Mouse (Mus musculus): Measurements from ENCODE around the gene Pbld2. TPM values are rescaled to one million over a fixed set of nuclear protein-coding genes. Genes with fewer than 3 reads are reported as not detected.
A peak's percentile ranks its signal among the peaks of the same experiment; 100 is the strongest.

The Pbld2 gene
- polyA plus RNA-seq, 1 experiment from 2014 or later = 4.7 TPM

DNA sequence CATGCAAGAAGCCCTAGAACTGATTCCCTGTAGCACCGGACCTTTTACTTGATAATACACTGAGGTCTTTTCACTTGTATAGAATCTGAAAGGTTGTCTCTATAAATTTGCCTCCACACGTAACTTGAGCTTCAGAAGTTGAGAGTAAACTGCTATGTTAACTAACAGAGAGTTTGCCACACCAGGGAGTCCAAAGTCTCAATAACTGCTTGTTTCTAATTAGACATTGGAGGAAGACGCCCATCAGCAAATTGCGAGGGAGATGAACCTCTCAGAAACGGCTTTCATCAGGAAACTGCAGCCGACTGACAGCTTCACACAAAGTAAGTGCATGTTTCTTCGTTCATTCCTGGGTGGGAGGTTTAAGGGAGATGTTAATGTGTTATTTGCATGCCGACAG is 41.4 kb downstream of the Pbld2 start:
- H3K4me3 ChIP-seq (replicated peaks) = no peak overlapping the region
- no peak overlapping the region for H3K27ac ChIP-seq
- no peak for ATAC-seq (ENCODE audit: insufficient read depth, low FRiP score, low read depth)
- no peak overlapping the region for H3K4me2 ChIP-seq
- 63% methylated on average over 8 of the region's 8 CpGs for WGBS
- H3K9ac ChIP-seq = no peak overlapping the region
- no peaks in the 10 kb centered on the region for H3K9me3 ChIP-seq
- no peaks in the 10 kb centered on the region for H3K27me3 ChIP-seq (replicated peaks)
- no peaks in the 10 kb centered on the region for H3K4me1 ChIP-seq
- H3K36me3 ChIP-seq = no peaks in the 10 kb centered on the region

- Histone ChIP-seq H3K9me3 (no peaks in the 10 kb centered on the region), H3K9ac (no peak overlapping the region), H3K27ac (no peak overlapping the region), H3K4me3 (replicated peaks) (no peak overlapping the region), H3K36me3 (no peaks in the 10 kb centered on the region), H3K4me2 (no peak overlapping the region), H3K27me3 (replicated peaks) (no peaks in the 10 kb centered on the region), H3K4me1 (no peaks in the 10 kb centered on the region)
- 7% methylated on average over 5 of the region's 5 CpGs for WGBS
- ATAC-seq (ENCODE audit: insufficient read depth, low FRiP score, low read depth) = peak; percentile 48; the same call in 1 of the 2 replicates
Measured at GRCm38 (mm10) chr10:63065988-63066387, 41.9 kb downstream of the Pbld2 start.

DNA sequence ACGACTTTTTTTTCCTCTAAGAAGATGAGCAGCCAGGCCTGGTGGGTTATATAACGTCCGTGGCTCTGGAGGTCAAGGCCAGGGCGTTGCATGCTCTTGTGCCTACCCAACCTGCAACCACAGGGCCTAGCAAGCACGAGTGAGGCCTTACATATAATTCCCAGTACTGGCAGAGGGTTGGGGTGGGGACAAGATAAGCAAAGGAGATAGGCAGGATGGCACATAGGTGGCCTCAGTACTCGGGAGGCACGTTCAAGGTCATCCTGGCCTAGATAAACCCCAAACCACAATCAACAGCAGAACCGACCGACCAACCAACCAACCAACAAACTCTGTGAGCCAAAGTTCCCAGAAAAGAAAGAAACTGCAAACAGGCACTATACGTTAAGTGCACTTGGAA is 62.2 kb downstream of the Pbld2 start:
- no peaks in the 10 kb centered on the region; the same call in 1 of the 2 replicates for H3K27me3 ChIP-seq (replicated peaks)
- 75% methylated on average over 10 of the region's 10 CpGs for WGBS
- H3K4me2 ChIP-seq = no peak overlapping the region
- no peak overlapping the region for H3K9ac ChIP-seq
- H3K9me3 ChIP-seq = no peaks in the 10 kb centered on the region
- no peak overlapping the region for H3K4me3 ChIP-seq (replicated peaks)
- H3K27ac ChIP-seq = no peak overlapping the region
- no peak for ATAC-seq (ENCODE audit: insufficient read depth, low FRiP score, low read depth)
- H3K4me1 ChIP-seq = peaks cover 6% of the 10 kb centered on the region; the same call in 1 of the 2 replicates
- H3K36me3 ChIP-seq = no peaks in the 10 kb centered on the region

DNA sequence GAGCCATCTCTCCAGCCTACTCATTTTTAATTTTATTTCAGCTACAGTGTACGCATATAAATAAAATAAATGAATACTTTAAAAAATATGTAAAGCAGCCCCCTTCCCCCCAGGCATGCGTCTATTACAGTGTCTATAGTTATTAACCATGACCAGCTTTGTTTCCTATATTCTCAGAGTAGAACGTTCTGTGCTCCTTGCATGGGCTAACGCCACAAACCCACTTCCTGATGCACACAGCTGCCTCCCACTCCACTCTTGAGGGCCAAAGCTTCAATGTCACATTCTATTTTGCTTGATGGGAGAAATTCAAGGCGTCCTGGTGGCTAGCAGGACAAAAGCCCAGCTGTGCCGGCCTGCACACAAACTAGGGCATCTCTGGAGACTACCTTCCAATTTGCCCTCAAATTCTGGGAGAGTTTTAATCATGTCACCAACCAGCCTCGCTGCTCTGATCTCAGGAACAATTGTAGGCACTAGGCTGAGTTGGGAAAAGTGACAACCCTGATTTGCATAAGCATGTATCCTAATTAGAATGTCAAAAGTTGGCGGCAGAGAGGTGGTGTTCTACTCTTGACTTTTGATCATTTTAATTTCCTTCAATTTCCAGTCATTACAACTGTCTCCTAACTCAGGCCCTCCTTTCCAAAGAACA is 65.1 kb downstream of the Pbld2 start:
- Histone ChIP-seq H3K9ac (no peak overlapping the region), H3K4me2 (peak overlapping the region; percentile 55), H3K4me1 (peaks cover 6% of the 10 kb centered on the region; the same call in 1 of the 2 replicates), H3K27me3 (replicated peaks) (no peaks in the 10 kb centered on the region; the same call in 1 of the 2 replicates), H3K9me3 (no peaks in the 10 kb centered on the region), H3K4me3 (replicated peaks) (no peak overlapping the region), H3K36me3 (no peaks in the 10 kb centered on the region), H3K27ac (no peak overlapping the region)
- no peak for ATAC-seq (ENCODE audit: insufficient read depth, low FRiP score, low read depth)
- 52% methylated on average over 8 of the region's 8 CpGs for WGBS

DNA sequence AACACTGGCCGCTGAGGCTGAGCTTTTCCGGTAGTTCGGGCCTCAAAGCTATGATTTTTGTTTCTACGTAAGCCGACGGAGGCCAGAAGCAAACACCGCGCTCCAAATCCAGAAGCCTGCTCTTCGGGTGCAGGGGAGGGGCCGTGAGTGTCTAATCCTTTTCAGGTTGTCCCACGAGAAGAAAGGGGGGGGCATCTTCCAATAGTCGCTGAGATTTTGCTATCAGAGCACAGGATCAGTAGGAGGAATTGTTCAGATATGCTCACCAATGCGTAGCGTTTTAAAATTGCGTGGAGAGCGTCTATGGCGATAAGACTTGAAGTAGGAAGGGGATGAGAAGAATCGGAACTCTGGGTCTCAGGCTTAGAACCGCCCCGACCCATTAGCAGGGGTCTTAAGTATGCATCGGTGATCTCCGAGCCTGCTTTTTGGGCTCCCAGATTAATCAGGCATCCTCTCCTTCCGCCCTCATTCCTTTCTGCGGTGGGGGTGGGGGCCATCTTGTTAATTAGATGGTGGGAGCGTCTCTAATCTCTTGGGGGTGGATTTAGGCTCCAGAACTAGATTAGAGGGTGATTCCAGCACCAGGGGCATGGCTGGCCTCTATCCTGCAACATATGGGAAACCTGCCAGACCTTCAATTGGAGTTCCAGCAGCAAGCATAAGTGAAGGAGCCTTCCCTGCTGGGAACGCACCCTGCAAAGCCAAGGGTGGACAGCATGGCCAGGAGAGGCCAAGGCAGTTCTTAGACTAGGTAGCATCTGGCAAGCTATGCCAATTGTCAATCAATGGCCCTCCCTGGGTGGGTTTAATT is 65.8 kb downstream of the Pbld2 start:
- H3K4me2 ChIP-seq = peak overlapping the region; percentile 55
- no peaks in the 10 kb centered on the region for H3K9me3 ChIP-seq
- no peak overlapping the region for H3K27ac ChIP-seq
- no peaks in the 10 kb centered on the region for H3K36me3 ChIP-seq
- no peak for ATAC-seq (ENCODE audit: insufficient read depth, low FRiP score, low read depth)
- H3K27me3 ChIP-seq (replicated peaks) = no peaks in the 10 kb centered on the region; the same call in 1 of the 2 replicates
- H3K4me3 ChIP-seq (replicated peaks) = peak overlapping the region; percentile 31
- no peak overlapping the region for H3K9ac ChIP-seq
- WGBS = 8% methylated on average over 26 of the region's 26 CpGs
- peaks cover 6% of the 10 kb centered on the region; the same call in 1 of the 2 replicates for H3K4me1 ChIP-seq

GRCm38 (mm10) chr10:63091915-63092314 is 67.8 kb downstream of the Pbld2 start:
- no peak overlapping the region for H3K4me2 ChIP-seq
- H3K9me3 ChIP-seq = no peaks in the 10 kb centered on the region
- no peak overlapping the region for H3K9ac ChIP-seq
- no peak overlapping the region for H3K4me3 ChIP-seq (replicated peaks)
- H3K36me3 ChIP-seq = no peaks in the 10 kb centered on the region
- no peaks in the 10 kb centered on the region; the same call in 1 of the 2 replicates for H3K27me3 ChIP-seq (replicated peaks)
- 58% methylated on average over 7 of the region's 7 CpGs for WGBS
- ATAC-seq (ENCODE audit: insufficient read depth, low FRiP score, low read depth) = no peak
- peaks cover 6% of the 10 kb centered on the region; the same call in 1 of the 2 replicates for H3K4me1 ChIP-seq
- H3K27ac ChIP-seq = no peak overlapping the region

GRCm38 (mm10) chr10:63092616-63093550 is 68.8 kb downstream of the Pbld2 start:
- Histone ChIP-seq H3K9ac (no peak overlapping the region), H3K27me3 (replicated peaks) (no peaks in the 10 kb centered on the region; the same call in 1 of the 2 replicates), H3K9me3 (no peaks in the 10 kb centered on the region), H3K4me2 (no peak overlapping the region), H3K4me1 (peaks cover 6% of the 10 kb centered on the region; the same call in 1 of the 2 replicates), H3K36me3 (no peaks in the 10 kb centered on the region), H3K4me3 (replicated peaks) (no peak overlapping the region), H3K27ac (no peak overlapping the region)
- WGBS = 70% methylated on average over 10 of the region's 10 CpGs
- ATAC-seq (ENCODE audit: insufficient read depth, low FRiP score, low read depth) = no peak

- Histone ChIP-seq H3K27me3 (replicated peaks) (peaks cover 17% of the 10 kb centered on the region; the same call in 1 of the 2 replicates), H3K9ac (no peak overlapping the region), H3K27ac (no peak overlapping the region), H3K4me1 (peaks cover 5% of the 10 kb centered on the region; the same call in 1 of the 2 replicates), H3K4me2 (no peak overlapping the region), H3K9me3 (no peaks in the 10 kb centered on the region), H3K36me3 (no peaks in the 10 kb centered on the region), H3K4me3 (replicated peaks) (no peak overlapping the region)
- WGBS = 72% methylated on average over 2 of the region's 2 CpGs
- no peak for ATAC-seq (ENCODE audit: insufficient read depth, low FRiP score, low read depth)
Measured at GRCm38 (mm10) chr10:63096757-63097156, 72.6 kb downstream of the Pbld2 start.

GRCm38 (mm10) chr10:63098191-63098590 is 74.1 kb downstream of the Pbld2 start:
- peaks cover 19% of the 10 kb centered on the region; the same call in 1 of the 2 replicates for H3K27me3 ChIP-seq (replicated peaks)
- H3K4me3 ChIP-seq (replicated peaks) = no peak overlapping the region
- no peaks in the 10 kb centered on the region for H3K9me3 ChIP-seq
- peaks cover 5% of the 10 kb centered on the region; the same call in 1 of the 2 replicates for H3K4me1 ChIP-seq
- H3K27ac ChIP-seq = no peak overlapping the region
- WGBS = 64% methylated on average over 12 of the region's 12 CpGs
- H3K4me2 ChIP-seq = no peak overlapping the region
- H3K36me3 ChIP-seq = no peaks in the 10 kb centered on the region
- H3K9ac ChIP-seq = no peak overlapping the region
- no peak for ATAC-seq (ENCODE audit: insufficient read depth, low FRiP score, low read depth)

DNA sequence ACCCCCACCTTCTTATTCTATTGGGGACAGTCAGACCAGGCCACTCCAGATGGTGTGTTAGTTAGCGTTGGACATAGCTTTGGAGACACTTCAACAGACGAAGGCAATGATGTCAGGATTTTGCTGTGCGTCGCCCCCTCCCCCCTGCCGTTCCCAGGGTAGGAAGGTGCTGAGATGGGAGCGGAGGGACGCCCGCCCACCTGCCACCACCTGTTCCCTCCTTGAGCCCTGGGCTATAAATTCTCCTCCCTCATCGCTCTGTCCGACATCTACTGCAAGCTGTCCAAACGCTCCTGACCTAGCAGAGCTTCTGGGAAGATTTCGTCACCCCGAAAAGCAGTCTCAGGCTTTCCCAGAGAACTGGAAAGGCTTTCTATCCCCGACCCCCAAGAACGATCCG is 75.4 kb downstream of the Pbld2 start, which contains the start of gene Atoh7:
Gene Atoh7, plus strand, starts transcription at position 131 of the 400 bp plus-strand sequence.
- peak within 1 kb of the TSS; percentile 51 for H3K4me3 ChIP-seq (replicated peaks)
- peaks cover 5% of the 10 kb centered on the region; the same call in 1 of the 2 replicates for H3K4me1 ChIP-seq
- H3K36me3 ChIP-seq = no peaks in the 10 kb centered on the region
- no peaks in the 10 kb centered on the region for H3K9me3 ChIP-seq
- H3K9ac ChIP-seq = peak within 1 kb of the TSS; percentile 37; the same call in 1 of the 2 replicates
- H3K27ac ChIP-seq = no peak within 1 kb of the TSS
- 5% methylated on average over 16 of the region's 16 CpGs for WGBS
- peak within 1 kb of the TSS; percentile 92 for H3K4me2 ChIP-seq
- H3K27me3 ChIP-seq (replicated peaks) = peaks cover 19% of the 10 kb centered on the region; the same call in 1 of the 2 replicates
- no peak for ATAC-seq (ENCODE audit: insufficient read depth, low FRiP score, low read depth)

DNA sequence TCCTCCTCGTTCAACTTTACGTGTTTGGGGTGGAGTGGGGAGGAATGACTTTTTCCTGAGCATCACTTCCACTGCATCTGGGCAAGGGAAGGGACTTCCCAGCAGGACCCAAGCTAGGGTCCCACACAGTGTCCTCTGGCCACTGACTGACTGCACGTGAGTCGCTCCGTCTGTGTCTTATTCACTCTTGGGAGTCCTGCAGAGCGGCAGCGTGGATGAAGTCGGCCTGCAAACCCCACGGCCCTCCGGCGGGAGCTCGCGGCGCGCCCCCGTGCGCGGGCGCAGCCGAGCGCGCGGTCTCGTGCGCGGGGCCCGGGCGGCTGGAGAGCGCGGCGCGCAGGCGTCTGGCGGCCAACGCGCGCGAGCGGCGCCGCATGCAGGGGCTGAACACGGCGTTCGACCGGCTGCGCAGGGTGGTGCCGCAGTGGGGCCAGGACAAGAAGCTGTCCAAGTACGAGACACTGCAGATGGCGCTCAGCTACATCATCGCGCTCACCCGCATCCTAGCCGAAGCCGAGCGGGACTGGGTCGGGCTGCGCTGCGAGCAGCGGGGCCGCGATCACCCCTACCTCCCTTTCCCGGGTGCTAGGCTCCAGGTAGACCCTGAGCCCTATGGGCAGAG is 75.9 kb downstream of the Pbld2 start:
- no peak overlapping the region for H3K27ac ChIP-seq
- H3K36me3 ChIP-seq = no peaks in the 10 kb centered on the region
- peak; percentile 86; the same call in 1 of the 2 replicates for ATAC-seq (ENCODE audit: insufficient read depth, low FRiP score, low read depth)
- peaks cover 19% of the 10 kb centered on the region; the same call in 1 of the 2 replicates for H3K27me3 ChIP-seq (replicated peaks)
- WGBS = under 1% methylated on average over 62 of the region's 62 CpGs
- H3K4me2 ChIP-seq = peak overlapping the region; percentile 92
- H3K4me1 ChIP-seq = peaks cover 5% of the 10 kb centered on the region; the same call in 1 of the 2 replicates
- H3K4me3 ChIP-seq (replicated peaks) = peak overlapping the region; percentile 51
- H3K9me3 ChIP-seq = no peaks in the 10 kb centered on the region
- H3K9ac ChIP-seq = peak overlapping the region; percentile 37; the same call in 1 of the 2 replicates

Data from stomach, embryonic 15.5 days (tissue).